Mouse (Mus musculus) liver, embryonic 15.5 days (tissue): Measurements from ENCODE around the gene Shisa2. TPM values are rescaled to one million over a fixed set of nuclear protein-coding genes. Genes with fewer than 3 reads are reported as not detected.

Source experiments
- ATAC-seq: fragments of 200-750 bp; cut with Nextera tagmentation; 2 replicates; pipeline ENCODE4 v1.8.0; 2017; ENCODE audit warnings: moderate number of reproducible peaks, mild to moderate bottlenecking, moderate library complexity; ENCODE audit not compliant: insufficient read depth
- H3K27ac ChIP-seq: fragments of 300-500 bp; sonication (generic); replicated peaks from 2 replicates; pipeline ENCODE4 v1.5.1; 2015; ENCODE audit warnings: mild to moderate bottlenecking, inconsistent platforms
- H3K27me3 ChIP-seq: fragments of 300-500 bp; sonication (generic); 2 replicates; pipeline ENCODE4 v1.6.1; 2015; ENCODE audit warnings: mild to moderate bottlenecking, inconsistent platforms
- H3K36me3 ChIP-seq: fragments of 300-500 bp; sonication (generic); replicated peaks from 2 replicates; pipeline ENCODE4 v1.6.1; 2015; ENCODE audit warnings: moderate library complexity, mild to moderate bottlenecking, inconsistent platforms
- H3K4me1 ChIP-seq: fragments of 300-500 bp; sonication (generic); replicated peaks from 2 replicates; pipeline ENCODE4 v1.6.1; 2015; ENCODE audit warnings: inconsistent platforms
- H3K4me2 ChIP-seq: fragments of 300-500 bp; sonication (generic); 2 replicates; pipeline ENCODE4 v1.6.1; 2015; ENCODE audit warnings: moderate library complexity, mild to moderate bottlenecking, inconsistent platforms
- H3K4me3 ChIP-seq: fragments of 300-500 bp; sonication (generic); replicated peaks from 2 replicates; pipeline ENCODE4 v1.5.1; 2015; ENCODE audit warnings: mild to moderate bottlenecking, inconsistent platforms
- H3K9ac ChIP-seq: fragments of 300-500 bp; sonication (generic); 2 replicates; pipeline ENCODE4 v1.6.1; 2015; ENCODE audit warnings: moderate library complexity, mild to moderate bottlenecking, inconsistent platforms
- H3K9me3 ChIP-seq: fragments of 300-500 bp; sonication (generic); replicated peaks from 2 replicates; pipeline ENCODE4 v1.6.1; 2016; ENCODE audit warnings: inconsistent platforms
- WGBS: fragments of 180-500 bp; shearing (Covaris S2); methylation state at CpG from one replicate; pipeline ENCODE4 v1.1.7; 2015; ENCODE audit warnings: mixed read lengths; ENCODE audit not compliant: insufficient replicate concordance; 5-methylcytosine and 5-hydroxymethylcytosine counted together
- polyA plus RNA-seq: library from polyadenylated mRNA; unstranded; fragments of >200 nt; fragmentation: Nextera tagmentation; extraction: Ambion mirVana; gene quantifications from 2 replicates; pipeline ENCODE4 v1.2.1, GENCODE M21; 2015

Gene Shisa2
- polyA plus RNA-seq, 1 experiment from 2014 or later = 0.59 TPM

GRCm38 (mm10) chr14:59656591-59656990 is 31.5 kb downstream of the Shisa2 start:
- Histone ChIP-seq H3K36me3 (no peaks in the 10 kb centered on the region), H3K27ac (no peak overlapping the region), H3K4me2 (no peak overlapping the region), H3K27me3 (no peaks in the 10 kb centered on the region), H3K4me3 (no peak overlapping the region), H3K9me3 (no peaks in the 10 kb centered on the region), H3K9ac (no peak overlapping the region), H3K4me1 (no peaks in the 10 kb centered on the region)
- ATAC-seq = no peak
- 50% methylated on average over 6 of the region's 6 CpGs for WGBS

- no peaks in the 10 kb centered on the region for H3K9me3 ChIP-seq
- H3K4me2 ChIP-seq = no peak overlapping the region
- no peak for ATAC-seq
- no peak overlapping the region for H3K27ac ChIP-seq
- no peaks in the 10 kb centered on the region for H3K36me3 ChIP-seq
- 70% methylated on average over 1 of the region's 1 CpGs for WGBS
- no peaks in the 10 kb centered on the region for H3K4me1 ChIP-seq
- no peak overlapping the region for H3K9ac ChIP-seq
- H3K27me3 ChIP-seq = no peaks in the 10 kb centered on the region
- no peak overlapping the region for H3K4me3 ChIP-seq
Observed at GRCm38 (mm10) chr14:59657098-59657497, 32.0 kb downstream of the Shisa2 start.

GRCm38 (mm10) chr14:59672893-59673515 is 47.9 kb downstream of the Shisa2 start:
- no peaks in the 10 kb centered on the region for H3K9me3 ChIP-seq
- H3K4me3 ChIP-seq = no peak overlapping the region
- no peaks in the 10 kb centered on the region for H3K27me3 ChIP-seq
- no peak overlapping the region for H3K27ac ChIP-seq
- no peaks in the 10 kb centered on the region for H3K36me3 ChIP-seq
- H3K4me2 ChIP-seq = no peak overlapping the region
- no peak for ATAC-seq
- H3K9ac ChIP-seq = no peak overlapping the region
- 66% methylated on average over 6 of the region's 6 CpGs for WGBS
- no peaks in the 10 kb centered on the region for H3K4me1 ChIP-seq

- no peak overlapping the region for H3K4me2 ChIP-seq
- H3K27ac ChIP-seq = no peak overlapping the region
- no peaks in the 10 kb centered on the region for H3K9me3 ChIP-seq
- no peak overlapping the region for H3K4me3 ChIP-seq
- no peak overlapping the region for H3K9ac ChIP-seq
- no peaks in the 10 kb centered on the region for H3K27me3 ChIP-seq
- ATAC-seq = no peak
- 35% methylated on average over 8 of the region's 8 CpGs for whole genome bisulfite sequencing
- no peaks in the 10 kb centered on the region for H3K4me1 ChIP-seq
- H3K36me3 ChIP-seq = no peaks in the 10 kb centered on the region
Observed at GRCm38 (mm10) chr14:59674556-59674955, 49.4 kb downstream of the Shisa2 start.

- no peak overlapping the region for H3K4me2 ChIP-seq
- no peaks in the 10 kb centered on the region for H3K36me3 ChIP-seq
- 55% methylated on average over 4 of the region's 4 CpGs for WGBS
- no peak overlapping the region for H3K4me3 ChIP-seq
- H3K9me3 ChIP-seq = no peaks in the 10 kb centered on the region
- H3K4me1 ChIP-seq = no peaks in the 10 kb centered on the region
- H3K27ac ChIP-seq = no peak overlapping the region
- no peak overlapping the region for H3K9ac ChIP-seq
- H3K27me3 ChIP-seq = no peaks in the 10 kb centered on the region
- ATAC-seq = no peak
Observed at GRCm38 (mm10) chr14:59675330-59675729, 50.2 kb downstream of the Shisa2 start.

GRCm38 (mm10) chr14:59677598-59678003 is 52.5 kb downstream of the Shisa2 start:
- no peaks in the 10 kb centered on the region for H3K36me3 ChIP-seq
- H3K27me3 ChIP-seq = no peaks in the 10 kb centered on the region
- WGBS = 62% methylated on average over 7 of the region's 7 CpGs
- no peak overlapping the region for H3K27ac ChIP-seq
- no peak overlapping the region for H3K4me3 ChIP-seq
- no peaks in the 10 kb centered on the region for H3K4me1 ChIP-seq
- no peak overlapping the region for H3K9ac ChIP-seq
- no peak for ATAC-seq
- no peak overlapping the region for H3K4me2 ChIP-seq
- no peaks in the 10 kb centered on the region for H3K9me3 ChIP-seq

Other genes with a start within 250 kb of the Shisa2 start
- gene Phf11c, start 229.9 kb upstream of the Shisa2 start, polyA plus RNA-seq = 0.33 and 0.46 TPM in 2 replicates
- gene Setdb2, start 184.4 kb upstream of the Shisa2 start, polyA plus RNA-seq = 7.1 and 8.1 TPM in 2 replicates
- 22.3 and 25.1 TPM in 2 replicates for gene Cab39l, start 184.3 kb upstream of the Shisa2 start, polyA plus RNA-seq
- gene Cdadc1, start 27.3 kb upstream of the Shisa2 start, polyA plus RNA-seq = 15.0 and 15.8 TPM in 2 replicates